Mouse (Mus musculus): ENCODE measurements at regions not wholly inside any gene's neighbourhood (a gene's known extent, or its start where the extent isn't known, plus 50 kb on each side); places are given as distances from the start of the nearest gene placed in this dataset.
"Not testable (repeated sequence)": the region's sequence is repeated elsewhere in the genome, so short reads cannot be mapped to it uniquely, and the experiment has no call there.

GRCm38 (mm10) chr13:70217429-70218133 is 415.4 kb downstream of the Med10 start:
- peak; percentile 35; the same call in 1 of the 2 replicates for ATAC-seq (ENCODE audit: low FRiP score)
- Histone ChIP-seq H3K4me3 (replicated peaks; ENCODE audit: low read length) (no peak overlapping the region), H3K27ac (0 out of 2 replicates have a peak overlapping the region, but pooled peaks have one; percentile 12), H3K27me3 (ENCODE audit: control insufficient read depth, insufficient read depth, low read length) (no peaks in the 10 kb centered on the region), H3K9me3 (ENCODE audit: control insufficient read depth, low read length) (no peaks in the 10 kb centered on the region), H3K36me3 (replicated peaks; ENCODE audit: control insufficient read depth, insufficient read depth) (no peaks in the 10 kb centered on the region), H3K4me1 (replicated peaks; ENCODE audit: control insufficient read depth, insufficient read depth, low read length) (peaks cover 15% of the 10 kb centered on the region), H3K9ac (peak overlapping the region; percentile 6; the same call in 1 of the 2 replicates), H3K4me2 (replicated peaks) (no peak overlapping the region)
- WGBS, result 47% methylated on average over 15 of the region's 15 CpGs
- DNase-seq (ENCODE audit: low spot score), result no peak

DNA sequence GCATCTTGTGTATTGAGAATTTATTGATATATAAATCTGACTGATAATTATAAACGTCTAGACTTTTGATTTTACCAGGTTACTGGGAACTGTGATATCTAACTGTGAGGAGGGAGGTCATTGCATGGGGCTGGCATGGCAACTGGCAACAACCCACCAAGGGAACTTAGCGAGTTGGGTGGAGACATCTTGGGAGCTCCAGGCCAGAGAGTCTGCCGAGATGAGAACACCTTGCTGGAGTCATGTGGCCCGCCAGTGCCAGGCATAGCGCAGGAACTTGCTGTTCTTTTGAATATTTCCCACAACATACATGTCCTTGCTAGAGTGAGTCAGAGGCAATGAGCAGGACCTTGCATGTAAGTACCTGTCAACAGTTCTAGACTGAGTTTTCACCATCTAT is 413.9 kb downstream of the Ice1 start:
- H3K9ac ChIP-seq, result no peak overlapping the region
- no peaks in the 10 kb centered on the region for H3K36me3 ChIP-seq (replicated peaks; ENCODE audit: control insufficient read depth, insufficient read depth)
- no peaks in the 10 kb centered on the region for H3K27me3 ChIP-seq (ENCODE audit: control insufficient read depth, insufficient read depth, low read length)
- H3K4me3 ChIP-seq (replicated peaks; ENCODE audit: low read length), result no peak overlapping the region
- WGBS, result 90% methylated on average over 5 of the region's 5 CpGs
- H3K4me1 ChIP-seq (replicated peaks; ENCODE audit: control insufficient read depth, insufficient read depth, low read length), result no peaks in the 10 kb centered on the region
- H3K27ac ChIP-seq, result no peak overlapping the region
- H3K4me2 ChIP-seq (replicated peaks), result no peak overlapping the region
- DNase-seq (ENCODE audit: low spot score) (no peak), ATAC-seq (ENCODE audit: low FRiP score) (no peak)
- H3K9me3 ChIP-seq (ENCODE audit: control insufficient read depth, low read length), result no peaks in the 10 kb centered on the region

GRCm38 (mm10) chr13:70227167-70227566 is 410.3 kb downstream of the Ice1 start:
- Histone ChIP-seq H3K27ac (no peak overlapping the region), H3K4me2 (replicated peaks) (no peak overlapping the region), H3K9me3 (ENCODE audit: control insufficient read depth, low read length) (no peaks in the 10 kb centered on the region), H3K4me3 (replicated peaks; ENCODE audit: low read length) (no peak overlapping the region), H3K9ac (no peak overlapping the region), H3K36me3 (replicated peaks; ENCODE audit: control insufficient read depth, insufficient read depth) (no peaks in the 10 kb centered on the region), H3K27me3 (ENCODE audit: control insufficient read depth, insufficient read depth, low read length) (no peaks in the 10 kb centered on the region), H3K4me1 (replicated peaks; ENCODE audit: control insufficient read depth, insufficient read depth, low read length) (no peaks in the 10 kb centered on the region)
- no peak for DNase-seq (ENCODE audit: low spot score)
- 50% methylated on average over 6 of the region's 6 CpGs for WGBS
- no peak for ATAC-seq (ENCODE audit: low FRiP score)

DNA sequence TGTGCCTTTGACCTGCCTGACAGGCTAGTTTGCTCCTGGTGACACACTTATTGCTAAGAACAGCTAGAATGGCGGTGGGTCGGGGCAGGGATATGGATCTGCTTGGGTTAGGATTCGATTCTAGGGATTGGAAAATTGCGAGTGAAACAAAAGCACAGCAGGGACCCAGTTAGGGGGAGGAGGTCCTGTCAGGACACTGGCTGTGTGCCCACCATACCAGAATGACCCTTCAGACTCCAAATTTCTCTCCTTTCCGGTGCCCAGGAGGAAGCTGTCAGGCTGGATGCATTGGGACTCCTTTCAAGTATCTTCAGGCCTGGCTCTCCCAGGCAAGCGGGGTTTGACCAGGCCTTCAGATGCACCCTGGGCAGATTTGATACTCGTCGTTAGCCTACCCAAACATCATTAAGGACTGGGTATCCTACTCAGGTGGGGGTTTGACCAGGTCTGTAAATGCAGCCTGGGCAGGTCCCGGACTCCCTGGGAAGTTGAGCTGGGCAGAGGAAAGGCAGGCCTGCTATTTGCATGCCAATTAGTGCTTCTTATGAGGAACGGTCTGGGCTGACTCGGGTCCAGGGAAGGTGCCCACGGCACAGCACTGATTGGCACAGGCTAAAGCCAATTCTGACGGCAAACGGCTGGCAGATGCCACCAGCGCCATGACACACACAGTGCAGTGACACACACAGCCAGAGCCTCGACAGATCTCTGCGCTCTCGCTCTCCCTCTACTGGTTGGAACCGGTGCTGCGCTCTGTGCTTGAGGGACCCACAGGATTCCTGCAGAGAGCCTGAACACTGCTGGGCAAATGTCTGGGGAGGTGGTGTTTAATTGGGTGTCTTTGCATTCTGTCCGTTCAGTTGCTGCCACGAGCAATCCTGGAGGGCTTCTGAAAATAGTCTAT is 403.3 kb downstream of the Ice1 start:
- WGBS, result 24% methylated on average over 22 of the region's 22 CpGs
- H3K27me3 ChIP-seq (ENCODE audit: control insufficient read depth, insufficient read depth, low read length), result no peaks in the 10 kb centered on the region
- H3K36me3 ChIP-seq (replicated peaks; ENCODE audit: control insufficient read depth, insufficient read depth), result no peaks in the 10 kb centered on the region
- H3K9ac ChIP-seq, result no peak overlapping the region; the same call in 1 of the 2 replicates
- no peak overlapping the region for H3K4me3 ChIP-seq (replicated peaks; ENCODE audit: low read length)
- no peak overlapping the region for H3K27ac ChIP-seq
- H3K9me3 ChIP-seq (ENCODE audit: control insufficient read depth, low read length), result no peaks in the 10 kb centered on the region
- DNase-seq (ENCODE audit: low spot score) (peak; percentile 89), ATAC-seq (ENCODE audit: low FRiP score) (peak; percentile 91)
- H3K4me1 ChIP-seq (replicated peaks; ENCODE audit: control insufficient read depth, insufficient read depth, low read length), result no peaks in the 10 kb centered on the region
- peak overlapping the region; percentile 23; the same call in 1 of the 2 replicates for H3K4me2 ChIP-seq (replicated peaks)

DNA sequence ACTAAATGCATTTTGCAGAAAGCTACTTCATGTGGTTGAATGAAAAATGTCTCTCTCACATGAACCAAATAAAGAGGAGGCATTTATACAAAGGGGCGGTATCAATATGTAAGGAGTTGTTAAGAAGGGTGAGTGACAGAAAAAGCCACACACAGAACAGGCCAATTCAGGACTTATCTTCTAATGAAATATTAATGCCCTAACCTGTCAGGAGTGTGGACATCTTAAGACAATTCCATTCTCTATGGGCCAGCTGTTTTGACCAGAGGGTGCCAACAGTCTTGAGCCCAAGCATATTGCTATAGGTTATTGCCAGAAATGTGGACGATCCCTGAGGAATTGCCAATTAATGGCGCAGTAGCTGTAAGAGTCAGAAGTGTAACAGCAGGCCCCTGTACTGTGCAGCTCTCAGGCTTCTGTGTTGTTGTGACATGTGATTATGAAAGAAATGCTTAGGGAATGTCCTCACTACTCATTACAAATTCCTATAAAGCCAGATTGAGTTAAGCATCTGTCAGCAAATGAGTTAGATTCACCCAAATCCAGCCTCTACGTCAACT is 393.8 kb downstream of the Ice1 start:
- H3K27ac ChIP-seq, result no peak overlapping the region
- no peak overlapping the region for H3K9ac ChIP-seq
- H3K36me3 ChIP-seq (replicated peaks; ENCODE audit: control insufficient read depth, insufficient read depth), result no peaks in the 10 kb centered on the region
- H3K27me3 ChIP-seq (ENCODE audit: control insufficient read depth, insufficient read depth, low read length), result no peaks in the 10 kb centered on the region
- H3K4me2 ChIP-seq (replicated peaks), result no peak overlapping the region
- H3K9me3 ChIP-seq (ENCODE audit: control insufficient read depth, low read length), result no peaks in the 10 kb centered on the region
- WGBS, result 69% methylated on average over 4 of the region's 4 CpGs
- H3K4me1 ChIP-seq (replicated peaks; ENCODE audit: control insufficient read depth, insufficient read depth, low read length), result no peaks in the 10 kb centered on the region
- no peak for ATAC-seq (ENCODE audit: low FRiP score)
- DNase-seq (ENCODE audit: low spot score), result no peak
- H3K4me3 ChIP-seq (replicated peaks; ENCODE audit: low read length), result no peak overlapping the region

GRCm38 (mm10) chr13:70260003-70260496 is 377.4 kb downstream of the Ice1 start:
- Histone ChIP-seq H3K36me3 (replicated peaks; ENCODE audit: control insufficient read depth, insufficient read depth) (no peaks in the 10 kb centered on the region), H3K9me3 (ENCODE audit: control insufficient read depth, low read length) (no peaks in the 10 kb centered on the region), H3K27ac (peak overlapping the region; percentile 43), H3K27me3 (ENCODE audit: control insufficient read depth, insufficient read depth, low read length) (no peaks in the 10 kb centered on the region), H3K4me3 (replicated peaks; ENCODE audit: low read length) (no peak overlapping the region), H3K4me1 (replicated peaks; ENCODE audit: control insufficient read depth, insufficient read depth, low read length) (peaks cover 8% of the 10 kb centered on the region), H3K4me2 (replicated peaks) (peak overlapping the region; percentile 35), H3K9ac (no peak overlapping the region)
- ATAC-seq (ENCODE audit: low FRiP score) (peak; percentile 40; the same call in 1 of the 2 replicates), DNase-seq (ENCODE audit: low spot score) (peak; percentile 68)
- WGBS, result 28% methylated on average over 12 of the region's 12 CpGs

GRCm38 (mm10) chr13:70263654-70264053 is 373.8 kb downstream of the Ice1 start:
- ATAC-seq (ENCODE audit: low FRiP score) (no peak), DNase-seq (ENCODE audit: low spot score) (no peak)
- H3K27ac ChIP-seq, result no peak overlapping the region
- no peaks in the 10 kb centered on the region for H3K9me3 ChIP-seq (ENCODE audit: control insufficient read depth, low read length)
- 95% methylated on average over 3 of the region's 3 CpGs for WGBS
- peaks cover 8% of the 10 kb centered on the region for H3K4me1 ChIP-seq (replicated peaks; ENCODE audit: control insufficient read depth, insufficient read depth, low read length)
- H3K4me3 ChIP-seq (replicated peaks; ENCODE audit: low read length), result no peak overlapping the region
- H3K36me3 ChIP-seq (replicated peaks; ENCODE audit: control insufficient read depth, insufficient read depth), result no peaks in the 10 kb centered on the region
- no peak overlapping the region for H3K9ac ChIP-seq
- H3K27me3 ChIP-seq (ENCODE audit: control insufficient read depth, insufficient read depth, low read length), result no peaks in the 10 kb centered on the region
- no peak overlapping the region for H3K4me2 ChIP-seq (replicated peaks)

GRCm38 (mm10) chr13:70276884-70277378 is 360.5 kb downstream of the Ice1 start:
- 93% methylated on average over 10 of the region's 10 CpGs for WGBS
- not testable (repeated sequence) for DNase-seq (ENCODE audit: low spot score)

More at GRCm38 (mm10) chr13:70276884-70277378, 360.5 kb downstream of the Ice1 start:
- not testable (repeated sequence) for H3K4me1 ChIP-seq (replicated peaks; ENCODE audit: control insufficient read depth, insufficient read depth, low read length); H3K27ac ChIP-seq; H3K36me3 ChIP-seq (replicated peaks; ENCODE audit: control insufficient read depth, insufficient read depth); H3K9me3 ChIP-seq (ENCODE audit: control insufficient read depth, low read length); H3K9ac ChIP-seq; H3K4me2 ChIP-seq (replicated peaks); H3K4me3 ChIP-seq (replicated peaks; ENCODE audit: low read length); H3K27me3 ChIP-seq (ENCODE audit: control insufficient read depth, insufficient read depth, low read length); ATAC-seq (ENCODE audit: low FRiP score)

All from hindbrain, embryonic 14.5 days (tissue).